Comparison of ENCODE assay signal across 9 mouse cellular contexts in the genomic region with DNA sequence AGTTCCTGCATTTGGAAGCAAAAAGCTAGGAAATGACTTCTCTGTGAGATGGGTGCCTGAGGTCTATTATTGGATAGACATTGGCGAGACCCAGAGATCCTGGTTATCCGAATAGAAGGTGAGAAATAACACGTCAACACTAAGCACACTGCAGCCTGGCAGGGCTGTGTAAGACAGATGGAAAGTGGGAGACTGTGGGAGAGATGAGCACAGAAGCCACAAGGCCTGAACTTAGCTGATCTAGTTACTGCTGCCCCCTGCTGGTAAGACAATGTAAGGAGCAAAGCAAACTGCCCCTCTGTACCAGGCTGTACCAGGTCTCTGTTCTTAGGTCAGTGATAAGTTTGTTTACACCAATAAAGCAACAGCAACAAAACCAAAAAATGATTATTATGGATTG. TPM values are rescaled to one million over a fixed set of nuclear protein-coding genes. Genes with fewer than 3 reads are reported as not detected.
DNase-seq lines count a peak whose midpoint lies in the region; ATAC-seq and TF ChIP-seq lines count a peak whose summit lies in the region.
"Had no signal": no experiment of that assay in that cellular context is flagged by ENCODE, and none has a peak within 500 bp of the region (broad histone marks: within the 10 kb centered on the region; RNA-seq: fewer than 3 reads in every experiment).

No protein-coding gene starts in this region.

- no peaks in the 10 kb centered on the region for H3K27me3 ChIP-seq in embryonic facial prominence, embryonic 14.5 days (replicated peaks; ENCODE audit: control insufficient read depth, insufficient read depth, low read length)
- H3K27me3 ChIP-seq in heart, embryonic 11.5 days (ENCODE audit: control insufficient read depth, insufficient read depth, low read length) = no peaks in the 10 kb centered on the region
- H3K27me3 ChIP-seq in liver, adult 2 months (ENCODE audit: control insufficient read depth, insufficient read depth, low read length) = no peaks in the 10 kb centered on the region
- H3K27me3 ChIP-seq in splenic B cell, adult 2 months (ENCODE audit: control insufficient read depth, insufficient read depth, low read length, poor library complexity, severe bottlenecking) = no peaks in the 10 kb centered on the region

- no peak overlapping the region for H3K9ac ChIP-seq in embryonic facial prominence, embryonic 14.5 days (ENCODE audit: low read depth, low read length)
- H3K9ac ChIP-seq in heart, embryonic 11.5 days (ENCODE audit: low read depth, low read length) = no peak overlapping the region
- no peak overlapping the region for H3K9ac ChIP-seq in liver, adult 2 months (ENCODE audit: low read depth, low read length)

- ATAC-seq in CD4-positive, CD25-positive, alpha-beta regulatory T cell, adult 4 months = peak; percentile 97
- ATAC-seq in embryonic facial prominence, embryonic 14.5 days (ENCODE audit: low read depth) = peak; percentile 93
- ATAC-seq in heart, embryonic 11.5 days (replicated peaks; ENCODE audit: insufficient number of reproducible peaks, low FRiP score, low TSS enrichment) = peak; percentile 68; the same call in 1 of the 2 replicates

- DNase-seq in embryonic facial prominence, embryonic 14.5 days (ENCODE audit: low spot score) = peak; percentile 88
- DNase-seq in kidney, postnatal 10 days = peak; percentile 86
- peak; percentile 57 for DNase-seq in liver, adult 2 months (ENCODE audit: extremely low read depth, low read depth, low spot score)
- peak; percentile 75 to 85 for DNase-seq in natural killer cell, adult 2 months (ENCODE audit: low spot score in 2 of 2)
- DNase-seq in splenic B cell, adult 2 months (ENCODE audit: low read depth, low spot score) = peak; percentile 92

- no peaks in the 10 kb centered on the region for H3K9me3 ChIP-seq in embryonic facial prominence, embryonic 14.5 days (ENCODE audit: control insufficient read depth, low read length)
- H3K9me3 ChIP-seq in heart, embryonic 11.5 days (replicated peaks; ENCODE audit: control insufficient read depth, low read length) = no peaks in the 10 kb centered on the region

- H3K36me3 ChIP-seq in embryonic facial prominence, embryonic 14.5 days (ENCODE audit: control insufficient read depth, insufficient read depth, low read length) = no peaks in the 10 kb centered on the region
- no peaks in the 10 kb centered on the region for H3K36me3 ChIP-seq in heart, embryonic 11.5 days (ENCODE audit: control insufficient read depth, insufficient read depth, low read length)
- no peaks in the 10 kb centered on the region for H3K36me3 ChIP-seq in liver, adult 2 months (ENCODE audit: control insufficient read depth, insufficient read depth, low read length)
- no peaks in the 10 kb centered on the region for H3K36me3 ChIP-seq in splenic B cell, adult 2 months (ENCODE audit: control insufficient read depth, insufficient read depth, low read length, poor library complexity, severe bottlenecking)

- H3K4me2 ChIP-seq in embryonic facial prominence, embryonic 14.5 days (ENCODE audit: low read depth, low read length) = no peak overlapping the region
- no peak overlapping the region for H3K4me2 ChIP-seq in heart, embryonic 11.5 days

- TF ChIP-seq POLR2A in bone marrow macrophage, adult 2 months (IDR thresholded peaks at IDR 0.05; ENCODE audit: borderline replicate concordance, low read depth, low read length) = no peak
- TF ChIP-seq POLR2A in liver, adult 2 months (IDR thresholded peaks at IDR 0.05; ENCODE audit: extremely low read depth, insufficient read depth, low read length) = no peak

- no peak overlapping the region for H3K27ac ChIP-seq in bone marrow macrophage, adult 2 months (ENCODE audit: insufficient read depth, low read depth, low read length)
- H3K27ac ChIP-seq in embryonic facial prominence, embryonic 14.5 days (replicated peaks; ENCODE audit: low read depth, low read length) = no peak overlapping the region
- no peak overlapping the region for H3K27ac ChIP-seq in heart, embryonic 11.5 days (ENCODE audit: low read depth, low read length)
- no peak overlapping the region for H3K27ac ChIP-seq in liver, adult 2 months (replicated peaks; ENCODE audit: insufficient read depth, low read depth, low read length)

- H3K4me3 ChIP-seq in bone marrow macrophage, adult 2 months (ENCODE audit: insufficient read depth, low read length) = no peak overlapping the region
- H3K4me3 ChIP-seq in embryonic facial prominence, embryonic 14.5 days (ENCODE audit: low read depth, low read length) = no peak overlapping the region
- no peak overlapping the region for H3K4me3 ChIP-seq in heart, embryonic 11.5 days (ENCODE audit: low read depth, low read length)
- no peak overlapping the region for H3K4me3 ChIP-seq in liver, adult 2 months (ENCODE audit: insufficient read depth, low read depth, low read length)

- peak; percentile 32; the same call in 1 of the 2 replicates for TF ChIP-seq CTCF in bone marrow macrophage, adult 2 months (IDR thresholded peaks at IDR 0.05; ENCODE audit: low read depth, low read length)
- peak; percentile 74 for TF ChIP-seq CTCF in liver, adult 2 months (IDR thresholded peaks at IDR 0.05; ENCODE audit: low read depth, low read length)

- peaks cover 2% of the 10 kb centered on the region; the same call in 1 of the 2 replicates for H3K4me1 ChIP-seq in bone marrow macrophage, adult 2 months (ENCODE audit: control insufficient read depth, insufficient read depth, low read length)
- peaks cover 2% of the 10 kb centered on the region; the same call in 1 of the 2 replicates for H3K4me1 ChIP-seq in embryonic facial prominence, embryonic 14.5 days (ENCODE audit: control insufficient read depth, insufficient read depth, low read length)
- H3K4me1 ChIP-seq in heart, embryonic 11.5 days (ENCODE audit: control insufficient read depth, insufficient read depth, low read length) = no peaks in the 10 kb centered on the region
- no peaks in the 10 kb centered on the region for H3K4me1 ChIP-seq in liver, adult 2 months (ENCODE audit: control insufficient read depth, insufficient read depth, low read length)

- H3K79me2 ChIP-seq in liver, adult 2 months (ENCODE audit: control insufficient read depth, insufficient read depth, low read length) = no peaks in the 10 kb centered on the region

- WGBS in embryonic facial prominence, embryonic 14.5 days = 31% methylated on average over 3 of the region's 3 CpGs
- WGBS in heart, embryonic 11.5 days (ENCODE audit: insufficient replicate concordance) = 17% methylated on average over 3 of the region's 3 CpGs
- WGBS in liver, adult 2 months = 45% methylated on average over 3 of the region's 3 CpGs

RNA-seq across cellular contexts. Expression of gene Med7, which starts 5.6 kb away (rescaled TPM):
- polyA plus RNA-seq in CD4-positive, CD25-positive, alpha-beta regulatory T cell, adult 4 months (2017; shearing (Covaris generic)) = 10 to 100 TPM; 32.6 to 42.0 TPM
- 33.4 and 39.9 TPM in 2 replicates for polyA plus RNA-seq in bone marrow macrophage, adult 2 months (2012; ENCODE audit: insufficient read depth, insufficient read length, missing spikeins)
- polyA plus RNA-seq in embryonic facial prominence, embryonic 14.5 days (2014; fragmentation: Nextera tagmentation; extraction: Ambion mirVana) = 61.9 and 71.9 TPM in 2 replicates
- 57.8 and 60.1 TPM in 2 replicates for polyA plus RNA-seq in heart, embryonic 11.5 days (2014; fragmentation: Nextera tagmentation; extraction: Ambion mirVana)
- 12.0 and 14.8 TPM in 2 replicates for total RNA-seq in liver, adult 2 months (2014; rRNA removed)
- polyA plus RNA-seq in liver, adult 2 months (2012; rRNA removed) = 9.1 and 14.7 TPM in 2 replicates

RNA-seq across cellular contexts. Expression of gene Havcr2, which starts 23.6 kb away (rescaled TPM):
- 1 to 10 TPM; 2.8 to 3.3 TPM for polyA plus RNA-seq in CD4-positive, CD25-positive, alpha-beta regulatory T cell, adult 4 months (2017; shearing (Covaris generic))
- 22.1 and 27.7 TPM in 2 replicates for polyA plus RNA-seq in bone marrow macrophage, adult 2 months (2012; ENCODE audit: insufficient read depth, insufficient read length, missing spikeins)
- 0.11 and 0.24 TPM in 2 replicates for polyA plus RNA-seq in embryonic facial prominence, embryonic 14.5 days (2014; fragmentation: Nextera tagmentation; extraction: Ambion mirVana)
- 0.31 and 0.33 TPM in 2 replicates for polyA plus RNA-seq in heart, embryonic 11.5 days (2014; fragmentation: Nextera tagmentation; extraction: Ambion mirVana)
- 0.18 and 0.27 TPM in 2 replicates for total RNA-seq in liver, adult 2 months (2014; rRNA removed)
- polyA plus RNA-seq in liver, adult 2 months (2012; rRNA removed) = 0.02 TPM in 1 of 2 replicates, not detected in the other

RNA-seq across cellular contexts. Expression of gene Fam71b, which starts 34.8 kb away (rescaled TPM):
- under 1 TPM in 1 of 2 experiments, not detected in 1; 0.28 TPM for polyA plus RNA-seq in CD4-positive, CD25-positive, alpha-beta regulatory T cell, adult 4 months (2017; shearing (Covaris generic))
- polyA plus RNA-seq in bone marrow macrophage, adult 2 months (2012; ENCODE audit: insufficient read depth, insufficient read length, missing spikeins) = not detected in 2 replicates
- polyA plus RNA-seq in embryonic facial prominence, embryonic 14.5 days (2014; fragmentation: Nextera tagmentation; extraction: Ambion mirVana) = not detected in 2 replicates
- polyA plus RNA-seq in heart, embryonic 11.5 days (2014; fragmentation: Nextera tagmentation; extraction: Ambion mirVana) = 0.07 TPM in 1 of 2 replicates, not detected in the other
- total RNA-seq in liver, adult 2 months (2014; rRNA removed) = not detected in 2 replicates
- not detected in 2 replicates for polyA plus RNA-seq in liver, adult 2 months (2012; rRNA removed)
- total RNA-seq: gastrocnemius, adult 8-10 months had no signal

RNA-seq across cellular contexts. Expression of gene Itk, which starts 41.8 kb away (rescaled TPM):
- 100 to 1,000 TPM; 152 to 211 TPM for polyA plus RNA-seq in CD4-positive, CD25-positive, alpha-beta regulatory T cell, adult 4 months (2017; shearing (Covaris generic))
- 0.35 TPM in 1 of 2 replicates, not detected in the other for polyA plus RNA-seq in bone marrow macrophage, adult 2 months (2012; ENCODE audit: insufficient read depth, insufficient read length, missing spikeins)
- 0.18 and 0.26 TPM in 2 replicates for polyA plus RNA-seq in embryonic facial prominence, embryonic 14.5 days (2014; fragmentation: Nextera tagmentation; extraction: Ambion mirVana)
- polyA plus RNA-seq in heart, embryonic 11.5 days (2014; fragmentation: Nextera tagmentation; extraction: Ambion mirVana) = 0.10 TPM in 1 of 2 replicates, not detected in the other
- total RNA-seq in liver, adult 2 months (2014; rRNA removed) = 0.27 and 0.46 TPM in 2 replicates
- polyA plus RNA-seq in liver, adult 2 months (2012; rRNA removed) = 0.22 and 0.24 TPM in 2 replicates
- total RNA-seq: gastrocnemius, adult 8-10 months had no signal
